Mouse (Mus musculus) hindbrain, embryonic 13.5 days (tissue): ENCODE results near the gene Rfx6. TPM values are rescaled to one million over a fixed set of nuclear protein-coding genes. Genes with fewer than 3 reads are reported as not detected.

Experiments used
- ATAC-seq: fragments of 200-750 bp; cut with Nextera tagmentation; 2 replicates; pipeline ENCODE4 v1.8.0; 2017; ENCODE audit warnings: moderate TSS enrichment; ENCODE audit not compliant: low FRiP score
- H3K27ac ChIP-seq: fragments of 300-500 bp; sonication (generic); 2 replicates; pipeline ENCODE4 v1.5.1; 2015; ENCODE audit warnings: inconsistent platforms, mild to moderate bottlenecking, moderate library complexity
- H3K27me3 ChIP-seq: fragments of 300-500 bp; sonication (generic); 2 replicates; pipeline ENCODE4 v1.6.1; 2015; ENCODE audit warnings: mild to moderate bottlenecking, inconsistent platforms
- H3K36me3 ChIP-seq: fragments of 300-500 bp; sonication (generic); 2 replicates; pipeline ENCODE4 v1.6.1; 2015; ENCODE audit warnings: mild to moderate bottlenecking, inconsistent platforms
- H3K4me1 ChIP-seq: fragments of 300-500 bp; sonication (generic); replicated peaks from 2 replicates; pipeline ENCODE4 v1.6.1; 2015; ENCODE audit warnings: inconsistent platforms
- H3K4me2 ChIP-seq: fragments of 300-500 bp; sonication (generic); 2 replicates; pipeline ENCODE4 v1.6.1; 2015; ENCODE audit warnings: inconsistent platforms, mild to moderate bottlenecking, moderate library complexity
- H3K4me3 ChIP-seq: fragments of 300-500 bp; sonication (generic); 2 replicates; pipeline ENCODE4 v1.5.1; 2015; ENCODE audit warnings: mild to moderate bottlenecking, inconsistent platforms
- H3K9ac ChIP-seq: fragments of 300-500 bp; sonication (generic); 2 replicates; pipeline ENCODE4 v1.6.1; 2015; ENCODE audit warnings: mild to moderate bottlenecking, inconsistent platforms
- H3K9me3 ChIP-seq: fragments of 300-500 bp; sonication (generic); 2 replicates; pipeline ENCODE4 v1.6.1; 2016; ENCODE audit warnings: inconsistent platforms
- WGBS: fragments of 180-500 bp; shearing (Covaris S2); methylation state at CpG from one replicate; pipeline ENCODE4 v1.1.7; 2015; 5-methylcytosine and 5-hydroxymethylcytosine counted together
- polyA plus RNA-seq: library from polyadenylated mRNA; unstranded; fragments of >200 nt; fragmentation: Nextera tagmentation; extraction: Ambion mirVana; gene quantifications from 2 replicates; pipeline ENCODE4 v1.2.1, GENCODE M21; 2015

Rfx6 gene
- not detected in 2 replicates for polyA plus RNA-seq

DNA sequence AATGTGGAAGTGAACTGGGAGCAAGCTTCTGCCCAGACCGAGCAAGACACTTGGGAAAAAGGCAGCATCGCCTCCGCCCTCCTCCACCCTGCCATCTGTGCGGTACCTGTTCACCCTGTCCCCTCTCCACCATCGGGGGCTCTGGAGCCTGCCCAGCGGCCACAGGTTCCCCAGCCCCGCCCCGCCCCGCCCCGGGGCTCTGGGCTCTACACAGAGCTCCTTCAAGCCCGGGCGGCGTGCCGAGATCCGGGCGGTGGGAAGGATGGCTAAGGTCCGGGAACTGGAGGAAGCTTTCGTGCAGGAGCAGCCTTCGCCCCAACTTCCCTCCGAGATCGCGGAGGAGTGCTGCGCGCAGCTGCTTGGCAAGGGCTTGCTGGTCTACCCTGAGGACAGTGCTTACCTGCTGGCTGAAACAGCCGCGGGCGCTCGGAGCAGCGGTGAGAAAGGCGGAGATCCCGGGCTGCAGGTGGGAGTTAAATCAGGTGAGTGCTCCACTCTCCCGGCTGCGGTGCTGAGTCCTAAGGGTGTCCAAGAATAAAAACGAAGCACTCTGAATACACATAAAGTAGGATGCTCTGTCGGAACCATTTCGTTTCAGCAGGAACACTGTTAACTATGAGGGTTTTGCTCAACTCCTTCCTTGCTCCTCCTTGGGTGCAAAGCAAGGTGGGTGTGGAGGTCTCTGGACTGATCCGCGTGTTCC lies at the start of gene Rfx6:
Rfx6 (plus strand) TSS at position 209 of the 703 bp plus-strand sequence.
- 0% methylated on average over 38 of the region's 38 CpGs for WGBS
- Histone ChIP-seq H3K9ac (peak within 1 kb of the TSS; percentile 68), H3K36me3 (no peaks in the 10 kb centered on the region), H3K27ac (no peak within 1 kb of the TSS), H3K4me3 (peak within 1 kb of the TSS; percentile 53), H3K4me1 (peaks cover 14% of the 10 kb centered on the region), H3K9me3 (no peaks in the 10 kb centered on the region), H3K27me3 (peaks cover 34% of the 10 kb centered on the region), H3K4me2 (peak within 1 kb of the TSS; percentile 96)
- peak; percentile 88 for ATAC-seq

DNA sequence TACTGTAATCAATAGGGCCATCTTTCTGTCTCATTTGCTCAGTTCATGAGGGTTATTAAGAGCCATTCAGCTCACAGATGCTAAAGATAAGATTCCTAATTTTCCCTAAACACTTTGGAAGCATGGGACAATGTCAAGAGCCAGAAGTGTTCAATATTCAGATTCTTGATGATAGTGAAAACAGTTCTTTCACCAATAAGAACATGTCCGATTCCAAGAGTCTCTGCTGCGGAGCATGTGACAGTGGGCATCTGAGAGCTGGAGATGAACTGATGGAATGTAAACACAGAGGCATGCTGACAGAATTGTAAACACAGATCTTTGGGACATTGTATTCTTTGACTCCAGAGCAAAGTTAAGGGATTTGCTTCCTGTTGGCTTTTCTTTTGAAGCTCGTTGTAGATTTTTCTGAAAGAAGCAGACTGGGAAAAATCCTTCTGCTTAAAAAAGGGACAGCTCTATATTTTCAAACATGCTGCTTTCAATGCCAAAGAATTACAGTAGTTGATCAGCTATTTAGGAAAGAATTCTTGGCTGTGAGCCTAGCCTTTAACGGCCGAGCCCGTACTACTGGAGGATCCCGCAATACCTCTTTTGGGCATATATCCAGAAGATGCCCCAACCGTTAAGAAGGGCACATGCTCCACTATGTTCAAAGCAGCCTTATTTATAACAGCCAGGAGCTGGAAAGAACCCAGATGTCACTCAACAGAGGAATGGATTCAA lies 46.0 kb upstream of the Rfx6 start, which contains the start of gene Gprc6a:
Gprc6a (minus strand) TSS at position 51 of the 726 bp plus-strand sequence.
- H3K4me1 ChIP-seq = no peaks in the 10 kb centered on the region
- H3K4me3 ChIP-seq = no peak within 1 kb of the TSS
- no peaks in the 10 kb centered on the region for H3K36me3 ChIP-seq
- no peak within 1 kb of the TSS for H3K9ac ChIP-seq
- no peak within 1 kb of the TSS for H3K4me2 ChIP-seq
- no peak within 1 kb of the TSS for H3K27ac ChIP-seq
- no peak for ATAC-seq
- no peaks in the 10 kb centered on the region for H3K27me3 ChIP-seq
- WGBS = 77% methylated on average over 8 of the region's 8 CpGs
- H3K9me3 ChIP-seq = no peaks in the 10 kb centered on the region

DNA sequence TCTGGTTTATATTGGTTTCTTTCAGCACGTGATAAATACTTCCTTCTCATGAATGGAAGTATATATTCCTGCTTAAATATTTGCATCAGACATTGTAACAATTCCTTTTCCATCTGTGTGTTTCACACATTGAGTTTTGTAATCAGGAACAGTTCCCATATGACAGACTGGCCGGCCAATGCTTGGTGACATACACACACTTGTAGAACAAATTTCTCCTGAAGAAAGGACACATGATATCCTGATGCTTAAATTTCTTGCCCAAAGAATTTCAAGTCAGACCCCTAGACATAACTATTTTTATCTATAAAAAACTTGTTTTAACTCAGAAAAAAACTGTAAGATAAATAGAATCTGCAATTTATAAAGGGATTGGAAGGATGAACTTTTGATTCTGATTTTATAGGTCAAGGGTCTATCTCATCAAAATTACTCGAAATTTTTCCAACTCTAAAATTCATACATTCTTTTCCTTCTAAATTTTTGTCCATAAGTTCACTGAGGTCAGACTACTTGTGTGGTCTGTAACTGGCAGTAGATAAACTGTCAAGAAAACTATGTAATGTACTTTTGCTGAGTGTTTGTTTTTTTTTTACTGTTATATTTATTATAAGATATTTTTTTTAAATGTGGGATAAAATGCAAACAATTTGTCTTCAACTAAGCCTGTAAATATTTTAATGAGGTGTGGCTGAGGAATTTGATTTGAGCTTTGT lies 27.9 kb upstream of the Rfx6 start:
- no peak overlapping the region for H3K4me2 ChIP-seq
- H3K4me1 ChIP-seq = no peaks in the 10 kb centered on the region
- no peak overlapping the region for H3K27ac ChIP-seq
- H3K4me3 ChIP-seq = no peak overlapping the region
- H3K9ac ChIP-seq = no peak overlapping the region
- ATAC-seq = no peak
- no peaks in the 10 kb centered on the region for H3K36me3 ChIP-seq
- 78% methylated on average over 3 of the region's 3 CpGs for WGBS
- no peaks in the 10 kb centered on the region for H3K27me3 ChIP-seq
- no peaks in the 10 kb centered on the region for H3K9me3 ChIP-seq

DNA sequence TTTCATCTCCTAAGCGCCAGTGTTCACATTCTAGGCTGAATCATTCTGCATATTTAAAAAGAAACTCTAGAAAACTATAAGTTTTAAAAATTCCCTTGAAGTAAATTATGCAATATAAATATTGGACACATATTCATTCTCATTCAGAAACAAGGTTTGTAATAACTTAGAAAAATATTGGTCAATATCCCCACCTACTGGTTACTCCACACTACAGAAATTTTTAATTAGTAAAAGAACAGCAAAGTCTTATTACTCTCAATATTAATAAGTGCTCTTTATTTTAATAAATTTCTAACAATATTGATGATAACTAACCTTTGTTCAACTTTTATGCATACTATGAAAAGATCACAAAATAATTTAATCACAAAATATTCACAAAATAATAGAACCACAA lies 20.2 kb upstream of the Rfx6 start:
- WGBS = 75% methylated on average over 1 of the region's 1 CpGs
- no peak for ATAC-seq

DNA sequence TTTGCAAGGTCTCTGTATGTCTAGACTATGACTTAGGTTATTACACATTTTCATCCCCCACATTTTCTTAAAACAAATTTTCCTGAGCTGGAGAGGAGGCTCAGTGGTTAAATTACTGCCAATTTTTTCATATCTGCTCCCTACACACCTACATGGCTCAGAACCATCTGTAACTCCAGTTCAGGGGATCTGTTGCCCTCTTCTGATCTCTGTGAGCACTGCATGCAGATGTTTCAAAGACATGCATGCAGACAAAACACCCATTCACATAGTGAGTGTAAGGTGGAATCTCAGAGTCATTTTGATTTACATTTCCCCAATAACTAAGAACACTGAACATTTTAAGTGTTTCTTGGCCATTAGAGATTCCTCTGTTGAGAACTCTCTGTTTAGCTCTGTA lies 8.2 kb upstream of the Rfx6 start:
- no peak overlapping the region for H3K9ac ChIP-seq
- no peaks in the 10 kb centered on the region for H3K9me3 ChIP-seq
- H3K4me2 ChIP-seq = no peak overlapping the region
- no peak overlapping the region for H3K27ac ChIP-seq
- no peak for ATAC-seq
- H3K27me3 ChIP-seq = no peaks in the 10 kb centered on the region
- no peaks in the 10 kb centered on the region for H3K4me1 ChIP-seq
- no peak overlapping the region for H3K4me3 ChIP-seq
- no peaks in the 10 kb centered on the region for H3K36me3 ChIP-seq

More for the DNA sequence above, 20.2 kb upstream of the Rfx6 start:
- no peak overlapping the region for H3K4me2 ChIP-seq
- no peaks in the 10 kb centered on the region for H3K4me1 ChIP-seq
- no peak overlapping the region for H3K9ac ChIP-seq
- H3K4me3 ChIP-seq = no peak overlapping the region
- no peaks in the 10 kb centered on the region for H3K36me3 ChIP-seq
- no peaks in the 10 kb centered on the region for H3K27me3 ChIP-seq
- no peak overlapping the region for H3K27ac ChIP-seq
- no peaks in the 10 kb centered on the region for H3K9me3 ChIP-seq

DNA sequence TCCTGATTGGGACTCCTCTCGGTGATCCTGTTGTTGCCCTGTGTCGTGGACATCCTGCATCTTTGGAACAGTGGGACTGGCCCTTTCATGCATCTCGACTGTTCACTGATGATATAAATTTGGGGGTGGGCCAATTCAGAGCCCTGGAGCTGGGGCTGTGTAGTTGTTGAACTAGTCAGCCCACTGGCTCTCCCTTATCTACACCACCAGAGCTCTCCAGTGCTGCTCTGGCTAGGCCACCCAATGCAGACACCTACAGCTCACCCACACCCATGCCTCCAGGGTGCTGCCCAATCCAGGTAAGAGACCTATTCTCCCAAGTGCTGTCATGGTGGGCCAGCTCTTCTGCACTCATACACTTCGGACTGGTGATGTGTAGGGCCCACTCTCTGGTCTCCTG lies 6.0 kb upstream of the Rfx6 start:
- Histone ChIP-seq H3K4me2 (no peak overlapping the region), H3K4me1 (no peaks in the 10 kb centered on the region), H3K9ac (no peak overlapping the region), H3K27me3 (peaks cover 13% of the 10 kb centered on the region), H3K27ac (no peak overlapping the region), H3K9me3 (no peaks in the 10 kb centered on the region), H3K36me3 (no peaks in the 10 kb centered on the region), H3K4me3 (no peak overlapping the region)
- 90% methylated on average over 4 of the region's 4 CpGs for WGBS
- ATAC-seq = no peak

DNA sequence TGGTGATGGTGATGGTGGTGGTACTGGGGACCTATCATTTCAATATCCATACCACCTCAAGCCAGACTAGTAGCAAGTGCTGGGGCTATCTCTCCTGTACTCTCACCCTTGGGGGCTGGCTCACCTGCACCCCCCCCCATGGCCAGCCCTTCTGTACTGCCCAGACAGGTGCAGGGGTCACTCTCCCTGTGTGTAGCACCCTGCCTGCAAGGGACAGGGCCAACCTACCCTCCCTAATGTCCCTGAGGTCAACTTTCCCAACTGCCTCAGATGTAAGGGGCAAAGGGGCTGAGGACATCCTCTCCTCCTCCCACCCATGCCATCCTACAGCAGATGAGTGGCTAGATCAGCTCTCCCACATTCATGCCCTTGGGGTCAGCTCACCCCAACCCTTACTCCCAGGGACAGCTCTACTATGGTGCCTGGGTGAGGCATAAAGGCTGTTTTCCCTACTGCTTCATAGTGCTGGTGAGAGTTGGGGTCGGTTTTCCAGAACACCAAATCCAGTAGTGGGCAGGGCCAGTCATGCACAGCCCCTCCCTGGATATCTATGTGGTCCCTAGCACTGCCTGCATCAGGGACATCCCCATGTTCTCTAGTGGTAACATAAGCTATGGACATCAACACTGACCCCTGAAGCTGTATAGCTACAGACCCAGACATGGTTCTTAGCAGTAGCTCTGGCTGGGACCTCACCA lies 5.3 kb upstream of the Rfx6 start:
- no peak; the same call in 1 of the 2 replicates for ATAC-seq
- no peaks in the 10 kb centered on the region for H3K36me3 ChIP-seq
- H3K9ac ChIP-seq = no peak overlapping the region
- no peaks in the 10 kb centered on the region for H3K9me3 ChIP-seq
- WGBS = 52% methylated on average over 1 of the region's 1 CpGs
- H3K27me3 ChIP-seq = peaks cover 19% of the 10 kb centered on the region
- H3K4me2 ChIP-seq = no peak overlapping the region
- no peak overlapping the region for H3K4me3 ChIP-seq
- peaks cover 2% of the 10 kb centered on the region; the same call in 1 of the 2 replicates for H3K4me1 ChIP-seq
- H3K27ac ChIP-seq = no peak overlapping the region

DNA sequence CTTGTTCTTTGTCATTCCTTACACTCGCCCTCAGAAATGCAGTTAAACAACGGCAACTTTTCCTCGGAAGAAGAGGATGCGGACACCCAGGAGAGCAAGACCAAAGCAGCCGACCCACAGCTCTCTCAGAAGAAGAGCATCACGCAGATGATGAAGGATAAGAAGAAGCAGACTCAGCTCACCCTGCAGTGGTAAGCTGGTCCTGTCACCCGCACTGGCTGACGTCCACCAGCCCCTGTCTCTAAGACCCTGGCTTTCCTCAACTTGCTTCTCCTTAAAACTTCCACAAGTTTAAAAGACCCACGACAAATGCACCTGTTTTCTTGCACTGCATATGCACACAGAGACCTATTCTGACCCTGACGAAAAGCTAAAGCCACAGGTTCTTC lies 689 bp downstream of the Rfx6 start:
- Histone ChIP-seq H3K4me1 (peaks cover 14% of the 10 kb centered on the region), H3K9ac (peak overlapping the region; percentile 68; the same call in 1 of the 2 replicates), H3K36me3 (no peaks in the 10 kb centered on the region), H3K27ac (no peak overlapping the region), H3K4me2 (peak overlapping the region; percentile 96), H3K27me3 (peaks cover 34% of the 10 kb centered on the region), H3K4me3 (peak overlapping the region; percentile 53), H3K9me3 (no peaks in the 10 kb centered on the region)
- WGBS = 5% methylated on average over 10 of the region's 10 CpGs
- ATAC-seq = 0 out of 2 replicates have a peak, but pooled peaks have one; percentile 39

DNA sequence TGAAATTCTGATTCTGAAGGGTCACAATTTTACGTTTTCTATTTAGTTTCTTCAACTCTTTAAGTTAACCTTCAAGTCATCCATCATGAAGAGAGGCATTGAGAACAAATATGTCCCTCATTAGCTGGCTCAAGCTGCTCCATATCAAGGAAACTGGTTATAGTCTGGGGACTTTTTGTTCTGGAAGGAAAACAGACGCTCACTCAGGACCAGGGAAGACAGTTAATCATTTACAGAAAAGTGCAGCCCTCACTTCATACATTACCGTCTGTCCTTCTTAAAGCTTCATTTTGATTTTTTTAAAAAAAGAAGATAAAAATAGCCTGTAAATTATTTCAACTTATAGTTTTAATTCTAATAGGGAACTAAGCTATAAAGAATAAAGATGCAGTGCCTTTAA lies 43.3 kb downstream of the Rfx6 start:
- no peak overlapping the region for H3K4me3 ChIP-seq
- no peaks in the 10 kb centered on the region for H3K36me3 ChIP-seq
- H3K27me3 ChIP-seq = no peaks in the 10 kb centered on the region
- H3K4me1 ChIP-seq = no peaks in the 10 kb centered on the region
- H3K9ac ChIP-seq = no peak overlapping the region
- H3K4me2 ChIP-seq = no peak overlapping the region
- WGBS = 34% methylated on average over 3 of the region's 3 CpGs
- ATAC-seq = no peak
- no peaks in the 10 kb centered on the region for H3K9me3 ChIP-seq
- no peak overlapping the region for H3K27ac ChIP-seq

DNA sequence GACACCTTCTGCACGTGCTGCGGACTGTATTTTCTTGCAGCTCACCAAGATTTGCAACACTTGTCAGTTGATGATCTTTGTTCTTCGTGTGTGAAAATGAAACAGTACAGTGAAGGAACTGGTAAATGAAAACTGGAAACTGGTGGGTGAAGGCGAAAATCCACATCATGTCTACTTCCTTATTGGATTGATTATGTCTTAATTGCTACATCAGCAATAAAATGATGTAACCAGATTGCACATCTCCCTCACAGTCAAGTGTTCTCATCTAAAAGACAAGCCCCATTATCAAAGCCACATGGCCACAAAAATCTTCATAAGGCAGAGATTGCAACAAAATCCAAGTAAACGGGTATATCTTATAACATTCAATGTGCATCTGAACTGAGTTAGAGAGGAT lies 83.9 kb downstream of the Rfx6 start:
- WGBS = 87% methylated on average over 5 of the region's 5 CpGs

DNA sequence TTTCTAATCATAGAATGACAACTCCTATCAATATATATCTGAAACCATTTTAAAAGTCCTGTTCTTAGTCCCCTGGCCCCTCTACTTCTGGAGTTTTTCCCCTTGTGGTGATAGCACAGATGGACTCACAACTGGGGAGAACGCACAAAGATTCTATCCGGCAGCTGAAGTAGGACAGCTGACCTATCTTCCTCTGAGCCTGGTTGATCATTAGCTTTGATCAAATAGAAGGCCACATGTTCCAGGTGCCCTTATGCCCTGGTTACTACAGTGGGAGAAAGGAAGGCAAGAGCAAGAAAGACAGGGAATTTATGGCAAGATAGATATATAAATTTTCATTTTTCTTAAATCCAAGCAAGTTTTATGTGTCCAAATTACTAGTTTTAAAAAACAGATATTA lies 85.7 kb downstream of the Rfx6 start:
- Histone ChIP-seq H3K4me2 (no peak overlapping the region), H3K9ac (no peak overlapping the region), H3K36me3 (no peaks in the 10 kb centered on the region), H3K4me1 (no peaks in the 10 kb centered on the region), H3K9me3 (no peaks in the 10 kb centered on the region), H3K27ac (no peak overlapping the region), H3K27me3 (no peaks in the 10 kb centered on the region), H3K4me3 (no peak overlapping the region)
- no peak for ATAC-seq
- WGBS = 58% methylated on average over 2 of the region's 2 CpGs

More for the DNA sequence above, 83.9 kb downstream of the Rfx6 start:
- no peaks in the 10 kb centered on the region for H3K9me3 ChIP-seq
- no peak overlapping the region for H3K27ac ChIP-seq
- ATAC-seq = no peak
- no peak overlapping the region for H3K4me3 ChIP-seq
- H3K27me3 ChIP-seq = no peaks in the 10 kb centered on the region
- H3K36me3 ChIP-seq = no peaks in the 10 kb centered on the region
- H3K4me2 ChIP-seq = no peak overlapping the region
- H3K9ac ChIP-seq = no peak overlapping the region
- H3K4me1 ChIP-seq = no peaks in the 10 kb centered on the region

DNA sequence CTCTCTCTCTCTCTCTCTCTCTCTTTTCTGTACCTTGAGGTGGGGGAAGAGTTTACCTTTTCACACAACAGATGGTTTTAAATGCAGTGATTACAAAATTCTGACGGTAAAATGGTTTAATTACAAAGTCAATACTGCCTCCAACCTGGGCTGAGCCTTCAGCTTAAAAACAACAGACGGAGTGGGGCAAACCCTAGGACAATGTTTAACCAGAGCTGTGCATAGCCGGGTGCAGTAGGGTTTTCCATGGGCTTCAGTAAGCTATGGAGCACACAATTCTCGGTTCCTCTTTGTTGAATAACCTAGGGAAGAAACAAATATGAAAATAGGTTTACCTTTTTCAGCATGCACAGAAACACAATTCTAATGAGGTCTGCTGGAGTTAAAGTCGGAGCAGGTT lies 90.9 kb downstream of the Rfx6 start:
- H3K27me3 ChIP-seq = no peaks in the 10 kb centered on the region
- H3K27ac ChIP-seq = no peak overlapping the region
- ATAC-seq = no peak
- H3K4me3 ChIP-seq = no peak overlapping the region
- no peak overlapping the region for H3K4me2 ChIP-seq
- H3K4me1 ChIP-seq = no peaks in the 10 kb centered on the region
- H3K9ac ChIP-seq = no peak overlapping the region
- WGBS = 46% methylated on average over 5 of the region's 5 CpGs
- H3K9me3 ChIP-seq = no peaks in the 10 kb centered on the region
- no peaks in the 10 kb centered on the region for H3K36me3 ChIP-seq
